In the genomic region with DNA sequence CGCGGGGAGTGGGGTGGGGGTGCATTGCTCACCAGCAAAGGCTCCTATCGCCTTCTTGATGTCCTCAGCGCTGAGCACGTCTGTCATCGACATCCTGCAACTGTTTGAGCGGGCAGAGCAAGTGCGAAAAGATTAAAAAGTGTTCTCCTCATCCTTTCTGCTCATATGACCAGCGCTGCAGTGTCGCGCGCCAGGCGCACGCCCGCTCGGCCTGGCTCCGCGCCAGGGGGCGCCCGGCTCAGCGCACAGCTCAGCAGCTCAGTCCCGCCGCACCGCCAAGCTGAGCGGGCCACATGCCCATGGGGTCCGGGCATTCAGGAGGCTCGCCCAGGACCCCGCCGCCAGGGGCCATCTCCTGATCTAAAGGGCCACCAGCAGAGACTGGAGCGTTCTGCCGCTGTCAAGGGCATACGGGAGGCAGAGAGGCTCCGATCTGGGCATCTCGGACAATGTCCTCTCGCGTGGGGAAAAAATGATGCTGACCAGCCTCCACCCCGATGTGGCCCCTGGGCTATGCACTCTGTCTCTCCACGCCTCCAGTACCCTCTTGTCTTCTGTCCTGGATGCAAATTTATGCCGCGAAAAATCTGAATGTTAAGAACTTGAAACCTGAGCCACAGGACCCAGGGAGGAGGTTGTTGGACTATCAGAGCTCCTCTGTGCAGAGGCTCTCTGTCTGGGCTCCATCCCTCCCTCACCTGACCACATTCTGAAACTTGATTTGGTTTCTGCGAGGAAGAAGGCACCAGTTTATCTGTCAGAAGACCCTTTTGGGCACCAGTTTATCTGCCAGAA, we compare ENCODE assay signal across 8 mouse cellular contexts. TPM values are rescaled to one million over a fixed set of nuclear protein-coding genes. Genes with fewer than 3 reads are reported as not detected.
DNase-seq lines count a peak whose midpoint lies in the region; ATAC-seq and TF ChIP-seq lines count a peak whose summit lies in the region.

No protein-coding gene starts in this region.

- no peaks in the 10 kb centered on the region for H3K36me3 ChIP-seq in E14TG2a.4 (ENCODE audit: insufficient read depth, low read length)
- no peaks in the 10 kb centered on the region for H3K36me3 ChIP-seq in heart, embryonic 12.5 days
- H3K36me3 ChIP-seq in splenic B cell, adult 2 months (ENCODE audit: control insufficient read depth, insufficient read depth, low read length, poor library complexity, severe bottlenecking), result no peaks in the 10 kb centered on the region

- peak overlapping the region; percentile 96 for H3K27ac ChIP-seq in gastrocnemius, adult 2 months
- no peak overlapping the region for H3K27ac ChIP-seq in heart, embryonic 12.5 days (ENCODE audit: poor library complexity, severe bottlenecking)

- H3K4me2 ChIP-seq in heart, embryonic 12.5 days, result peak overlapping the region; percentile 70

- peaks cover 61% of the 10 kb centered on the region for H3K27me3 ChIP-seq in E14TG2a.4 (ENCODE audit: insufficient read depth, low read length)
- H3K27me3 ChIP-seq in heart, embryonic 12.5 days (replicated peaks), result peaks cover 81% of the 10 kb centered on the region
- no peaks in the 10 kb centered on the region for H3K27me3 ChIP-seq in splenic B cell, adult 2 months (ENCODE audit: control insufficient read depth, insufficient read depth, low read length, poor library complexity, severe bottlenecking)

- H3K4me1 ChIP-seq in E14TG2a.4 (replicated peaks; ENCODE audit: low read depth, low read length), result peaks cover 20% of the 10 kb centered on the region
- H3K4me1 ChIP-seq in heart, embryonic 12.5 days (replicated peaks), result peaks cover 12% of the 10 kb centered on the region

- H3K9me3 ChIP-seq in E14TG2a.4 (ENCODE audit: low read length), result no peaks in the 10 kb centered on the region
- 0 out of 2 replicates have a peak, but pooled peaks cover 3% of the 10 kb centered on the region for H3K9me3 ChIP-seq in heart, embryonic 12.5 days (replicated peaks)

- WGBS in heart, embryonic 12.5 days, result 2% methylated on average over 41 of the region's 41 CpGs

- DNase-seq in gastrocnemius, adult 2 months, result peak; percentile 83
- DNase-seq in gastrocnemius, adult 8-10 months (ENCODE audit: low spot score in 2 of 2), result no peak
- peak; percentile 85 to 88 for DNase-seq in cerebellum, postnatal 10 days
- DNase-seq in kidney, postnatal 10 days, result peak; percentile 67
- peak; percentile 51 to 58 for DNase-seq in lung, postnatal 4 days
- peak; percentile 42 for DNase-seq in splenic B cell, adult 2 months (ENCODE audit: low read depth, low spot score)

- 0 out of 2 replicates have a peak overlapping the region, but pooled peaks have one; percentile 22 for H3K9ac ChIP-seq in heart, embryonic 12.5 days

- ATAC-seq in heart, embryonic 12.5 days (ENCODE audit: insufficient number of reproducible peaks, low FRiP score), result 0 out of 2 replicates have a peak, but pooled peaks have one; percentile 47

- peak overlapping the region; percentile 86 for H3K4me3 ChIP-seq in gastrocnemius, adult 2 months
- H3K4me3 ChIP-seq in E14TG2a.4 (replicated peaks; ENCODE audit: low read length), result peak overlapping the region; percentile 77
- peak overlapping the region; percentile 37 for H3K4me3 ChIP-seq in heart, embryonic 12.5 days

- intact Hi-C loops in gastrocnemius, adult 2 months (cut with DNase I), result no loop called here

- no peak for TF ChIP-seq CTCF in gastrocnemius, adult 2 months (IDR thresholded peaks at IDR 0.05)
- TF ChIP-seq CTCF in E14TG2a.4 (conservative IDR thresholded peaks at IDR 0.05; ENCODE audit: low read length), result no peak

RNA-seq across cellular contexts. Expression of a gene that starts 1.9 kb away (rescaled TPM):
- over 10,000 TPM in 1 of 2 experiments, 1,000 to 10,000 TPM in 1; 9,151 to 16,547 TPM for total RNA-seq in gastrocnemius, adult 2 months (2021)
- over 10,000 TPM; 12,380 to 17,080 (median 15,669) TPM for total RNA-seq in gastrocnemius, adult 8-10 months (2022)
- polyA plus RNA-seq in heart, embryonic 12.5 days (2016; fragmentation: Nextera tagmentation; extraction: Ambion mirVana), result 0.21 and 0.49 TPM in 2 replicates

RNA-seq across cellular contexts. Expression of a gene that starts 30.3 kb away (rescaled TPM):
- 10 to 100 TPM; 11.7 to 16.0 TPM for total RNA-seq in gastrocnemius, adult 2 months (2021)
- total RNA-seq in gastrocnemius, adult 8-10 months (2022), result 10 to 100 TPM in 3 of 4 experiments, 1 to 10 TPM in 1; 9.0 to 16.1 (median 12.5) TPM
- polyA plus RNA-seq in heart, embryonic 12.5 days (2016; fragmentation: Nextera tagmentation; extraction: Ambion mirVana), result 34.4 and 38.0 TPM in 2 replicates

RNA-seq across cellular contexts. Expression of a gene that starts 40.4 kb away (rescaled TPM):
- 1 to 10 TPM in 1 of 2 experiments, not detected in 1; 1.2 TPM for total RNA-seq in gastrocnemius, adult 2 months (2021)
- total RNA-seq in gastrocnemius, adult 8-10 months (2022), result under 1 TPM in 3 of 4 experiments, not detected in 1; 0.24 to 0.94 (median 0.74) TPM
- polyA plus RNA-seq in heart, embryonic 12.5 days (2016; fragmentation: Nextera tagmentation; extraction: Ambion mirVana), result 11.2 and 13.7 TPM in 2 replicates

Comparison
In these comparisons a context has a peak if more than half of its experiments do, and no peak if none do; other contexts are left out.
1. DNase-seq: peak in gastrocnemius, adult 2 months (single experiment), cerebellum, postnatal 10 days (2 of 2), kidney, postnatal 10 days (single experiment), lung, postnatal 4 days (2 of 2) and splenic B cell, adult 2 months (single experiment); none in gastrocnemius, adult 8-10 months (0 of 2).
2. Peak in every context shown above with its lines, with median percentiles within 50 percentile points of each other: H3K4me3 ChIP-seq.